Mouse (Mus musculus) forelimb bud, embryonic 11.5 days (tissue): ENCODE results near the gene Sv2a.
A peak's percentile ranks its signal among the peaks of the same experiment; 100 is the strongest.
"Not testable (repeated sequence)": the region's sequence is repeated elsewhere in the genome, so short reads cannot be mapped to it uniquely, and the experiment has no call there.

Experiments
- DNase-seq: peaks from one replicate; pipeline ENCODE4 v3.0.0-alpha.2; 2012; ENCODE audit warnings: low read depth, low spot score

Sv2a gene

DNA sequence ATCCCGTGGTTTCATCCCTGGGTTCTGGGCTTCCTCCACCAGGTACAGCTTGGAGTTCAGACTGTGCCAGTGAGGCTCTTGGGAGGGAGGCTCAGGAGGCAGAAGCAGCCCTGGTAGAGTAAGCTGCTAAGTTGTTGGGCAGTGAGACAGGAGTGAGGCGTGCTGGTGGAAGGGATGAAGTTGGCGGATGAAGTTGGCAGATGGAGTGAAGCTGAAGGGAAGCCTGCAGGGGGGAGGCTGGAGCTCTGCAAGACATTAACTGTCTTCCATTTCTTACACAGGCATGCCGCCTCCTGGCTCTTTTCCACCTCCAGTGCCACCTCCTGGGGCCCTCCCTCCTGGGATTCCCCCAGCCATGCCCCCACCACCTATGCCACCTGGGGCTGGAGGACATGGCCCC, 6.9 kb upstream of the Sv2a start:
- DNase-seq = not testable (repeated sequence)

DNA sequence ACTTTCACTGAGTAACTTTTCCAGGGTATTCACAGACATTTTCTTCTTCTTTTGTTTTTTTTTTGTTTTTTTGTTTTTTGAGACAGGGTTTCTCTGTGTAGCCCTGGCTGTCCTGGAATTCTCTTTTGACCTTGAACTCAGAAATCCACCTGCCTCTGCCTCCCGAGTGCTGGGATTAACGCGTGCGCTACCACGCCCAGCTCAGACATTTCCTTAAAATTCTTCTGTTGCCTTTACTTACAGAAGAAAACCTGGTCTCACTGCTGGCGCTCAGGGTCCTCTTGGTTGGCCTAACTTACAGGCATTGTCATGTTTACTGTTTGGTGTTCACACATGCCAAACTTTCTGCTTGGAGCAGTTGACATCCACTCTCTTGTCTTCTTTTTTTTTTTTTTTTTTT, 5.7 kb upstream of the Sv2a start:
- DNase-seq = no peak

DNA sequence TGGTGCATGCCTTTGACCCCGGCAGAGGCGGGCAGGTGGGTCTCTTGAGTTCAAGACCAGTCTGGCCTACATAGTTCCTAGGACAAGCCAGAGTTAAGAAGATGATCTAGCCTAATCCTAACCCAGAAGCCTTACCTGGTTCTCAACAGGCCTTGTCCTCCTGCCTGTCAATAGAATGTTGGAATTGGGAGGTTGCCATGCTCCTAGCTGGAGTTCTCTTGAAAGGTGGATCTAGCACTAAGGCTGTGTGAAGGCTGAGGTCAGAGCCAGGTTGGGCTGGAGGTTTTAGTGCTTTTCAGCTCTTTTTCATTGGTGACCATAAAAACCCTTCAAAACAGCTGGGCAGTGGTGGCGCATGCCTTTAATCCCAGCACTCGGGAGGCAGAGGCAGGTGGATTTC, 2.5 kb upstream of the Sv2a start:
- DNase-seq = no peak

DNA sequence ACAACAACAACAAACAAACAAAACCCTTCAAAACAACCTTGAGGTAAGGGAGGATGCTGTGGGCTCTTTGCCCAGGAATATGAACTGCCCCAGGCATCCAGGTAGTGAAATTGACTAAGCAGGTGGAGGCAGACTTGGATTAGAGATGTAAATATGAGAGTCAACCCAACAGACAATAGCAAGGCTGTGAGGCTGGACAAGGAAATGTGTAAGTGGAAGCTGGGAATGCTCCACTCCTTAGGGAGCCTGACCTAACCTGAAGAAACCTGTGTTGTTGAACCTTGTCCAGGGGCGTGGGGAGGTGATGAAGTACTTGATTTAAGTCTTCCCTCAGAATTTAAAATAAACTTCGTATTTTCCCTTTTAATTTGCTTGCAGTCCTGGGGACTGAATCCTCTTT, 2.0 kb upstream of the Sv2a start:
- no peak for DNase-seq

DNA sequence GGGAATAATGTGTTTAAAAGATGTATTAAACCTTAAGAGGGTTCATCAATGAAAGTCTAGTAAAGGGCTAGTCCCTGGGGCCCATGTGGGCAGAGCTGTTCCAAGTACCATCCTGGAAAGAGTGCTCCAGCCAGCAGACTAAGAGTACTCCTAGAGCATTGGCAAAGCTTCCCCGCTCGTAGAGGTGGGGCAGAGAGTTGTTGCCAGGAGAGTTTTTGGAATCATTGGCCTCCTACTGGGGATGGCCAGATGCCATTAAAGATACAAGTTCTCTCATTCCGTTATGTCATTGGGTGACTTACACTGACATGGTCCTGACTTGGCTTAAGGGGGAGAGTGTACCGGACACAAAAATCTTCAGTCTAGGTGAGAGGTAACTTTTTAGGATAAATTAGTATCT, 1.4 kb upstream of the Sv2a start:
- no peak for DNase-seq

DNA sequence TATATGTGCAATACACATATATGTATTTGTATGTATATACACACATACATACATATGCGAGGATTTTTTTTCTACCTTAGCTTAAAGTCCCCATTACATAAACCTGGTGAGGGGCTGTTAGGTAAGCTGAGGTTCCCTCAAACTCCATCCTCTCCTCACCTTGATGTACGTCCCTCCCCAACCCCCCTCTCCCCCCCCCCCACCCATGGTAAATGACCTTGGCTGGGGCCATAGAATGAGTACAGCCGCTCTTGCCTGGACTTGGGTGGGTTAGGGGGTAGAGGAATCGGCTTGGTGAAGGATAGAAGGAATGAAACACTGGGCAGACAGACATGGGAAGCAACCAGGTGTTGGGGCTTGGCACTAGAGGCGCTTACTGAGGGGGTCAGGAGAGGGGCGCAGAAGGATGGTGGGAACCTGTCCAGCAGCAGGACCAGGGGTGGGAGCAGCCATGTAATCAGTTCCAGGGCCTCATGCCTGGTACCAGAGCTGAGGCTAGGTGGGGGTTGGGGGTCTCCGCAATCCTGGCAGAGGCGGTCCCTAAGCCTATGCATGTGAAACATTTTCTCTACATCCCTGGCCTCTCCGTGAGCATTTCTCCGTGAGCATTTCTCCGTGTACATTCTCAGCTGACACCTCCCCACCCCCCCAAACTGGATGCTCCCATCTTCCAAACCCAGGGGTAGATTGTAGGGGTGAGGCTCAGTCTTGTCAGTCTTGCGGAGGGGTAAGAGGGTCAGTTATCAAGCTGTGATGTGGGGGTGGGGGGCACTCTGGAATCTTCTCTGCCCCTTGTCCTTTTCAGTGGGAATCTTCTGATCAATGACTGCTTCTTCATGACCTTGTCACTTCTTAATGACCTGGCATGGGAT, 795 bp downstream of the Sv2a start:
- no peak for DNase-seq

DNA sequence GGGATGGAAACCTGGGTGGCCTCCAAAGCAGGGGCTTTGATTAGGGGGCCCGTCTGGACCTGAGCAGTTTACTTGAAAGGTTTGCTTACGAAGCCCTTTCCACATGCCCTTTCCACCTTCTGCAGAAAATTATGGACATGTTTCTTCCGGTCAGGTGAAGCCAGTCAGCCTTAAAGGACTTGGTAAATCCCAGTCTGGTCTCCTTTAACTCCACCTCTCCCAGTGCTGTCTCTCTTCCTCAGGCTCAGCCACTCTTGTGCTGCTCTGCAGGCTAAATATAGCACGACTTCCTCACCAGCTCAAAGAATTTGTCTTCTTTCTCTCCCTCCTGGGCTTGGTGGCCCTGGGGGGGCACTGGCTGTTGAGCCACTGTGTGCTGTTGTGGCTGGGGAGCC, 1.4 kb downstream of the Sv2a start:
- no peak for DNase-seq

DNA sequence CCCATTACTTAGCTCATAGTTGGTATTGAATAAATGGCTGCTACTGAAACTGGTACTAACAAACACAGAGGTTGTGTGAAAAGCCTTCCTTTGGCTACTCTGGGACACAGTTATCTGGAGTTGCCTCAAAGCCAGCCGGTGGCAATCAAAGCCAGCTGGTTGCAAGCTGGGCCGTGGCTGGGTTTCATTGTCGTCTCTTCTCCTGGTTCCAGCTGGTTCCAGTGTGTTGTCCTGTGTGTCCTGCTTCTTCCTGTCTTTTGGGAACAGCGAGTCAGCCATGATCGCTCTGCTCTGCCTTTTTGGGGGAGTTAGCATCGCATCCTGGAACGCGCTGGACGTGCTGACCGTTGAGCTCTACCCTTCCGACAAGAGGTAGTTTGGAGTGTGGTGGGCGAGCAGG, 12.0 kb downstream of the Sv2a start:
- no peak for DNase-seq

DNA sequence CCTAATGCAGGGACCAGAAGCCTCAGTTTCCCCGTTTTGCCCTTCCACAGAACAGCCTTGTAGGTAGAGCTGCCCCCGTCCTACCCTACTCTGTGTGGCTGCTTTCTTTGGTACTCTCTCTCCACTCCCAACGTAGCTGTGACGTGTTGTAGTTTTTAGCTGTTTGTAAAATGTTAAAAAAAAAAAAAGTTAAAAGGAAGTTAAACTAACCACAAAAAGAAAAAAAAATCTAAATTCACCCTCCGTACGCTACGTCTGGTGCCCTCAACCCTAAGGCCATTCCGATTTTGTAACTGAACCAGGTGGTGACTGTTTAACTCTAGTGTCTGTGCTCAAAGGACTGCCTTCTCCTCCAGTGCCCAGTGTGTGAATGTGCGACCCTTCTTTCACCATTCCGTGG, 14.0 kb downstream of the Sv2a start:
- DNase-seq = no peak

DNA sequence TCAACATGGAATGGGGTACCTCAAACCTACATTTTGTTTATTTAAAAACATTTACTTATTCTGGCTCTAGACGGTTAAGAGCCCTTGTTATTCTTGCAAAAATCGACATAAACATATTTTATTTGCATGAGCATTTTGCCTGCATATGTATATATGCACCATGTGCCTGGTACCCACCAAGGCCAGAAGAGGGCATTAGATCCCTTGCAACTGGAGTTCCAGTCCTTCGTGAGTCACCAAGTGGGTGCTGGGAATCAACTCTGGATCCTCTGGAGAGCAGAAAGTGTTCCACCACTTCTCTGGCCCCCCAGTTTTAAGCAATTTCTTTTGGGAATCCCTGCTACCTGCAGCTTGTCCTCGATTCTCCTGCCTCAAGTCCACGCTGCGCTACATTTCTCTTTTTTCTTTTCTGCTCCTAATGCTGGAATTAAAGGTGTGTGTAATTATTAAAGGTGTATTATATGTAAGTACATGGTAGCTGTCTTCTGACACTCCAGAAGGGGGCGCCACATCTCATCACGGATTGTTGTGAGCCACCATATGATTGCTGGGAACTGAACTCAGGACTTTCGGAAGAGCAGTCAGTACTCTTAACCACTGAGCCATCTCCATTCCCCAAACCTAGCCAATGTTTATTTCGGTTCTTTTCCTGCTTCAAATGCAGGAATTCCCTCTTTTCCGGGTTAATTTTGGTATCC, 14.8 kb downstream of the Sv2a start:
- DNase-seq = no peak

DNA sequence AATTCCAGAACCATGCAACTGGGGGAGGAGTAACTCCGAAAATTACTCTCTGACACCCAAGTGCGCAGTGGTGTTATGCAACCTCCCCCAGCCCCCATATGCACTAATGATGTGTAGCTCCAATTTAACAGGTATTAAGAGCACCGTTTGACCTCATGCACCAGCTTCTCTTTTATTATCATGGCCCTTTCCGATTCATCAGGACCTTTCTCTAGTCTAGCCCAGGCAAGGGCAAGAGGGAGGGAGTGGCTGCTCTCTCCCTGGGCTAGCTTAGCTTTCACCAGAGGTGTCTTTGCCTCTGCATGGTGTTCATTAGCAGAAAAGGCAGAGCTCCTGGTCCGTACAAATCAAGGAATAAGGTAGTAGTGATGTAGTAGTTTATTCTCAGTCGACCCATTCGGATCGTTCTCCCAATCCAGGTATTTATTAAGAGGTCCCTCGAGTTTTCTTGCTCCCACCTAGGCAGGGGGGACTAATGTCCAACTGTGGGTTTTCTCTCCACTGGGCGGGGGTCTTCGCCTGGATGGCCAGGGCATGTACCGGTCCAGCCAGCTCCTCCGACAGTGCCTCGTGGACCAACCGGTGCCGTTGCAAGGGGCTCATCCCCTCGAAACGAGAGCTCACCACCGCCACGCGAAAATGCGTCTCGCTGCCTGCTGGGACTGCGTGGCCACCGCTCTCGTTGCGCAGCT, 15.6 kb downstream of the Sv2a start:
- no peak for DNase-seq

DNA sequence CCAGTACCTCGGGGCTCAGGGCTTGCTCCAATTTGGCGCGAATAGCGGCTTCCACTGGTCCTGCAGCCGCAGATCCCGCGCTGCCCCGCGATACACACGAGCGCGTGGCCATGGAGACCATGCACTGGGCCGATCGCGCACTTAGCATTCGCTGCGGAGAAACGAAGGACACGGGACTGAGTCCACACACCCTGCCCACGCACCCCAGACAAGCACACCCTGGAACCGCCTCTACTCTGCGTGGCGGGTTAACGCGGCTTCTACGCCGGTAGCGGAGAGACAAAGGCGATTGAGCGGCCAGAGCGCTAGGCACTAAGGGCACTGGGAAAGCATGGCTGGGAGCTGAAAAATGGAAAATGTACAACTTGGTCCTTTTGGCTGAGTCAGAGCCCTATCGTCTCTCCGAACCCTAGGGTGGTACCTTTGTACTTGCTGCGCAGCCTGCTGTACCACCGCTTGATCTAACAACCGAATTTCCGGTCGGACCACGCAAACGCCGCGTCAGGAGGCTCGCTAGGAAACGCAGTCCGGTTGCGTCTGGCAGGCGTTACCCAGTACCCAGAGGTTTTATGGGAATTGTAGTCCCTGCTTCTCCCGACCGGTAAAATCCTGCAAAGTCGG, 16.3 kb downstream of the Sv2a start:
- DNase-seq = peak; percentile 92

DNA sequence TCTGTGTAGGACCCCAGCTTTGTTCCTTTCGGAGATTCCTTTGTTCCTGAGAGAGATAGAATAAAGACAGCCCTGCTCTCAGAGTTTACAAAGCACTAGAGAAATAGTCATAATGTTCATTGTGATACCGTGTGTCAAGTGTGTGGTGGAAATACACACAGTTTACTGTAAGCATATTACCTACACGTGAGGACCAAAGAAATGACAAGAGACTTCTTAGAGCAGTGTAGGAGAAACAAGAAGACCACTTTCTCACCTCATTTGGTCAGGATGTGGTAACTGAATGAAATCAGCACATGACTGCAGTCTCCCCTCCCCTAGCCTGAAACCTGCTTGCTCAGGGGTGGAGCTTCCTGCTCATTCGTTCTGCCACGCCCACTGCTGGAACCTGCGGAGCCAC, 17.2 kb downstream of the Sv2a start:
- DNase-seq = no peak

DNA sequence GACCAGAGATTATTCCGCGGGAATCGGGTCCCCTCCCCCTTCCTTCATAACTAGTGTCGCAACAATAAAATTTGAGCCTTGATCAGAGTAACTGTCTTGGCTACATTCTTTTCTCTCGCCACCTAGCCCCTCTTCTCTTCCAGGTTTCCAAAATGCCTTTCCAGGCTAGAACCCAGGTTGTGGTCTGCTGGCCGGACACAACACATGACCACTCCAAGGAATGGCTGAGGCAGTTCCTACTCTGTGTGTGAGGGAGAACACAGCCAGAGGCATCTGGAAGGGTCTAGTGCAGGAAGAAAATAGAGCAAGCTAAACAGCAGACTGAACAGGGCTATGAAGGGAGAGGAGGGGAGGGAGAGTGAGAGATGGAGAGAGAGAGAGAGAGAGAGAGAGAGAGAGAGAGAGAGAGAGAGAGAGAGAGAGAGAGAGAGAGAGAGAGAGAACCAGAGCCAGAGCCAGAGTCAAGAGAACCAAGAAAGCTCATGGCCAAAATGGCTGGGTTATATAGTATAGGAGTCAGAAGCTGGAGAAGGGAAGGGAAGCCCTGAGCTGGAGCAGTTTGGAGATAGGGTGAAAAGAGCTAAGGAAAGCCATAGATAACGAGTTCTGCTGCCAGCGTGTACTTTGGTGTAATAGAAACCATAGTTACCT, 17.8 kb downstream of the Sv2a start:
- DNase-seq = not testable (repeated sequence)

DNA sequence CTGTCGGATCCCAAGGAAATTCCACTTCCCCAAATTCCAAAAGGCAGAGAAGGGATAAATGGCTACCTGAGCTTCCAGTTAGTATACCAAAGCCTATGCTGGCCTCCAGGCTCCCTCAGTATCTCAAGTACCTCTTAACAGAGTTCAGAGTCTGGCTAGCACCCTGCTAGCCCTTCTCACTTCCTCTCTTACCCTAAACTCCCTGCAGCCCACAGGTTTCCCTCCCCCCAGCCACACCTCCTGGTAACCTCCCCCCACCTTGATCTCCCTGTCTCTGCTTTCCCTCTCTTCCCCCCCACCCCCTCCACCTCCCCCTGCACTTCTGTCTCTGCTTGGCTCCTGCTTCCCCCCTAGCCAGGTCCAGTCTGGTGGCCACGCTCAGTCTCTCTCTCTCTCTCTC, 18.8 kb downstream of the Sv2a start:
- no peak for DNase-seq

DNA sequence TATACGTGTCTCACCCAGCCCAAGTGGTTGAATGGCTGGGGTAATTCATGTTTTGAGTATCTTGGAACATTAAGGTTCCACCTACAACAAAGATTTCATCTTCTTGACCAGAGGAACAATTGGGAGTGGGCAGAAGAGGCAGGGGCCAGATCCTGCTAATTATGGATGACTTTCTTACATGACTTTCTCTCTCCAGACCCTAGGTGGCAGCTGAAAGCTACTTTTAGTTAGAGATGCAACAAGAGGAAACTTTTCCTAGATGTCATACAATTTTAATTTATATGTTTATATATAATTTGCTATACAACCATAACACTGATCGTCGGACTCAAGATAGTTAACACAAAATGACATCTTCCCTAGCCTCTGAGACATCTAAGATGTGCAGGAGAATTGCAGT, 26.9 kb downstream of the Sv2a start:
- DNase-seq = no peak

DNA sequence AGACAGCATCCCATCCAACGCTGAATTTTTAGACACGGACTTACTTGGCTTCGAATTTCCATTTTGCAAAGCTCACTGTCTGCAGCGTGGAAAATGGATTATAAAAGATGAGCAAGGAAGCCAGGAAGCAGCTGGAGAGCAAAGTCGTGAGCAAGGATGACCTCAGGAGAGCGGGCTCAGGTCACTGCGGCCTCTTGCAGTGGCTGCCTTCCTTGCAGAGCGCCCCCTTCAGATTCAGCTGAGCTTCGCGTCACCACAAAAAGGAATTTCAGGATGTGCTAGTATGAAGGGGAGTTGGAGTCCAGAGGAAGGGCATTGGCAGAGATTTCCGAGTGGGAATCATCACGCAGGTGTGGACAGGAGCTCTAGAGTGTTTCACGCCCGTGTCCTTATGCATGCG, 28.3 kb downstream of the Sv2a start:
- DNase-seq = no peak

DNA sequence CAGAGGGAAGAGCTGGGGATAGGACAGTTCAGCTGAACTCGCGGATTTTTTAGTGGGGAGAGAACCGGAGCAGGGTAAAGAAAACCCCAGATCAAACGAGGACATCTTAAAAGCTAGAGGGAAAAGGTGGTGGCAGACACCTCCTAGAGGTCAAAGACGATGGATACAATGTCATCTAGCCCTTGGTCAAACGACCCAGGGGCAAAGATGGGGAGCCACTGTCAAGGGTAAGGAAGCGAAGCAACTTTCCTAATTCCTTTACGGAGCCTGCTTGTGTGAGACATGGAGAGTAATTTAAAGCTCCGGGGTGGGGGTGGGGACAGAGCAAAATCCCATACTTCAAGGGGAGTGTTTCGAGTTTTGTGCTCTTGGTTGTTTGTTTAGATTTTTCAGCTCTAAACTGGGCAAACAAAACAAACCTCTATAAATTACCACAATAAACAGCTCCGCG, 38.3 kb downstream of the Sv2a start:
- peak; percentile 32 for DNase-seq

DNA sequence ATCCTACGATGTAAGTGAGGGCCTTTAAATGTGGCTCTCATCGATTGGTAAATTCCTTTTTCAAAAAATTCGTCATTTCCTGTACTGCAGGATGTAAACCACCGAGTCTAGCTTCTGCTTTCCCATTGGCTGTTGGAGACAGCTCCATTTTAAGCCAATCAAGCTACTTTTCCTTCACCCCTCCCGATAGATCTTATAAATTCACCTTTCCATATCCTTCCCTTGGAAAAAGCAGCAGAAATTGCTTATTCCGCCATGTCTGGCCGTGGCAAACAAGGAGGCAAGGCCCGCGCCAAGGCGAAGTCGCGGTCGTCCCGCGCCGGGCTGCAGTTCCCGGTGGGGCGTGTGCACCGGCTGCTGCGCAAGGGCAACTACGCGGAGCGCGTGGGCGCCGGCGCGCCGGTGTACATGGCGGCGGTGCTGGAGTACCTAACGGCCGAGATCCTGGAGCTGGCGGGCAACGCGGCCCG, 38.7 kb downstream of the Sv2a start, which contains the start of the genes Bola1 and Hist2h2ab:
Bola1 (minus strand) TSS at position 49 of the 470 bp plus-strand sequence.
Hist2h2ab (plus strand) TSS at position 205 of the 470 bp plus-strand sequence.
- peak; percentile 91 for DNase-seq

DNA sequence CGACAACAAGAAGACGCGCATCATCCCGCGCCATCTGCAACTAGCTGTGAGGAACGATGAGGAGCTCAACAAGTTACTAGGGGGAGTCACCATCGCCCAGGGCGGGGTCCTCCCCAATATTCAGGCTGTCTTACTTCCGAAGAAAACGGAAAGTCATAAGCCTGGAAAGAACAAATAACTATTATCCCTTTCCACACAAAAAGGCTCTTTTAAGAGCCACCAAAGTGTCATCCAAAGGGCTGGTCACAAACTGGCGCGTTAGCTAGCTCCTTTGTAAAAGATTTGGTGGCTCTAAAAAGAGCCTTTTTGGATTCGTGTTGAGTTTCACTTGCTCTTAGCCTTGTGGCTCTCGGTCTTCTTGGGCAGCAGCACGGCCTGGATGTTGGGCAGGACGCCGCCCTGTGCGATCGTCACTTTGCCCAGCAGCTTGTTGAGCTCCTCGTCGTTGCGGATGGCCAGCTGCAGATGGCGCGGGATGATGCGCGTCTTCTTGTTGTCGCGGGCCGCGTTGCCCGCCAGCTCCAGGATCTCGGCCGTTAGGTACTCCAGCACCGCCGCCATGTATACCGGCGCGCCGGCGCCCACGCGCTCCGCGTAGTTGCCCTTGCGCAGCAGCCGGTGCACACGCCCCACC, 39.3 kb downstream of the Sv2a start:
- peak; percentile 73 for DNase-seq
